Mouse (Mus musculus): Measurements from ENCODE around the gene Zfp366. TPM values are rescaled to one million over a fixed set of nuclear protein-coding genes. Genes with fewer than 3 reads are reported as not detected.
A peak's percentile ranks its signal among the peaks of the same experiment; 100 is the strongest.
"Not testable (repeated sequence)": the region's sequence is repeated elsewhere in the genome, so short reads cannot be mapped to it uniquely, and the experiment has no call there.

Gene Zfp366
- polyA plus RNA-seq, 1 experiment from 2014 or later, result 0.47 TPM

DNA sequence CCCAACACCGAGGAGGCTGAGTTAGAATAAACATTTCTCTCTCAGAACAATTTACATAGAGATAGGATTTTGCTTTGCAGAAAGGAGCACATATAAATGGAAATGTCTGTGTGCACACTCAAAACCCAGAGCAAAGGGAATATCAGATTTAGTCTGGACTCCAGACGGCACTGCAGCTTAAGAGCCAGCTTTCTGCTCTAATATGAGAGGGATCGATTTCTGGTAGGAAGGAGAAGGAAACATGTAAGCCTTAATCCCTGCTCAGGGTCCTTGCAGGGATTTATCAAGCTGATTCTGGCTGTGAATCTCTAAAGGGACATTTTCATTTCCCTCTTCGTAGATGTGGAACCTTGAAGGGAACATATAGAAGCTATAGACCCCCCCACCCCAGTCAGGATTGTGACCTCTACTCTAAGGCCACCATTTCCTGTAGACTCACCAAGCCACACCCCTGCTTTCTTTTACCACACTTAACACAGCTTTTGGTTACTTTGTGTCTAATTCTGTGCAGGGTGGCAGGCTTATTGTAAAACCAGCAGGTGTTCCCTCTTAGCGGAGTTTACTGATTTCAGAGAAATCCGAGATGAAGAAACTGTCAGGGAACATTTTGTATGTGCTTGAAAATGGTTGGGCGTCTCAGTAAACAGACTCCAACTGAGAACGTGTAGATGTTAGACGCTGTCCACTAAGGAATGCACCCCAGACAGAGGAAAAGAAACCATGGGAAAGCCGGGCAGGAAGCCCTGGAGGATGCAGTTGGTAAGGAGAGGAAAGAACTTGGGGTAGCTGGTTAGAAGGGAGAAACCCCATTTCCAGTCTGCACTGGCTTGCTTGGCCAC lies 20.9 kb upstream of the Zfp366 start:
- Histone ChIP-seq H3K4me3 (no peak overlapping the region), H3K27ac (peak overlapping the region; percentile 35; the same call in 1 of the 2 replicates), H3K9me3 (no peaks in the 10 kb centered on the region), H3K36me3 (replicated peaks) (no peaks in the 10 kb centered on the region), H3K27me3 (ENCODE audit: poor library complexity, severe bottlenecking) (no peaks in the 10 kb centered on the region), H3K4me1 (peaks cover 29% of the 10 kb centered on the region)
- 51% methylated on average over 10 of the region's 10 CpGs for WGBS
- DNase-seq (ENCODE audit: extremely low spot score, low spot score), result no peak

DNA sequence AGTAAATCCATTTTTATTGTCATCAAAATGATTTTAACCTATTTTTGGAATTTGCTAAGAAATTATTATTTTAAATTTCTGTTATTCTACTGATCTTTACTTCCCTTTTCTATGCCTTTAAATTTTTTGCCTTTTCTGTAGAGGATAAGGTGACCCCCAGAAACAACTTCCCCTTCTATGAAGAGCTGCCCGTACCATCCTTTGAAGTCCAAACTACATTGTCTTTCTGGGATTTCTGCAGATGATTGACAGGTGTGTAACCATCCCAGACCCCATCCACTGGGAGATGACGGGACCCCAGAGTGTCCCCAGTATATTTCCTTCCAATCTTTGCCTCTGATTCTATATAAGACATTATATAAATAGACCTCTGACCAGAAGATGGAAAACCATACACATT lies 20.3 kb upstream of the Zfp366 start:
- Histone ChIP-seq H3K27ac (no peak overlapping the region), H3K27me3 (ENCODE audit: poor library complexity, severe bottlenecking) (no peaks in the 10 kb centered on the region), H3K4me1 (peaks cover 30% of the 10 kb centered on the region), H3K4me3 (no peak overlapping the region), H3K36me3 (replicated peaks) (no peaks in the 10 kb centered on the region), H3K9me3 (no peaks in the 10 kb centered on the region)
- DNase-seq (ENCODE audit: extremely low spot score, low spot score), result no peak
- 77% methylated on average over 2 of the region's 2 CpGs for WGBS

DNA sequence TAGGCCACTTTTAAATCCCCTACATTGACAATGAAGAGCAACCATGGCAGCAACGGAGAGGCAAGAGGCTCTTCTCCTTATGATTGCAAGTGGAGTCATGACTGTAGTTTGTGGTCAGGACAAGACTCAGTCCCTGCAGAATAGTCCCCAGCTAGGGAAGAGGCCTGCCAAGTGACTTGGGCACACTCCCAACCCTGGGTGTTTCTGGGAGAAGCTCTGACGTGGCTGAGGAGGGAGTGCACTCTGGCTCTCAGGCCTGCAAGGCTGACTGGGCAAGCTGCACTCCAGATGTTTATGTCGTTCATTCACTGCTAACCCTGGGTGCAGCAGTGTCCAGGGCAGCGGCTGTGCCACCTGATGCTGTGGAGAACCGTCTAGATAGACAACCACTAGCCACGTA lies 15.2 kb upstream of the Zfp366 start:
- no peak overlapping the region for H3K4me3 ChIP-seq
- H3K36me3 ChIP-seq (replicated peaks), result no peaks in the 10 kb centered on the region
- 0 out of 2 replicates have a peak overlapping the region, but pooled peaks have one; percentile 53 for H3K27ac ChIP-seq
- H3K4me1 ChIP-seq, result peaks cover 21% of the 10 kb centered on the region
- DNase-seq (ENCODE audit: extremely low spot score, low spot score), result no peak
- H3K27me3 ChIP-seq (ENCODE audit: poor library complexity, severe bottlenecking), result no peaks in the 10 kb centered on the region
- H3K9me3 ChIP-seq, result no peaks in the 10 kb centered on the region
- 87% methylated on average over 6 of the region's 6 CpGs for WGBS

DNA sequence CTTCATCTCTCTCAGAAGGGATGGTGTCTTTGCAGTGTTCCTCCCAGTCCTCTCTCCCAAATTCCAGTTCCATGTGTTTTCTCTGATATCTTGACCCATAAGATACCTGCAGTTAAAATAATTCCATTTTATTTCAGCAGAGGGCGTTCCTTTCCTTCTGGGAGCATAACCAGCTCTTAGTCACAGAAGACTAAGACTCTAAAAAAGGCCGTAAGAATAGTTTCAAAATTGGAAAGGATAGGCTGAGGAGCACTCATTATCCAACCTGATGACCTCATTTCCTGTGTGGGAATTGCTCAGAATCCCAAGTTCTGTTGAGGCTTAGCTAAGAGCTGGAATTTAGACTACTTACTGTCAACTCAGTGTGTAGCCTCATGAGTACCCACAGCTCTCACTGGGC lies 14.3 kb upstream of the Zfp366 start:
- H3K9me3 ChIP-seq, result no peaks in the 10 kb centered on the region
- peaks cover 17% of the 10 kb centered on the region for H3K4me1 ChIP-seq
- H3K27me3 ChIP-seq (ENCODE audit: poor library complexity, severe bottlenecking), result no peaks in the 10 kb centered on the region
- H3K36me3 ChIP-seq (replicated peaks), result no peaks in the 10 kb centered on the region
- H3K4me3 ChIP-seq, result no peak overlapping the region
- DNase-seq (ENCODE audit: extremely low spot score, low spot score), result no peak
- 42% methylated on average over 2 of the region's 2 CpGs for WGBS
- no peak overlapping the region for H3K27ac ChIP-seq

DNA sequence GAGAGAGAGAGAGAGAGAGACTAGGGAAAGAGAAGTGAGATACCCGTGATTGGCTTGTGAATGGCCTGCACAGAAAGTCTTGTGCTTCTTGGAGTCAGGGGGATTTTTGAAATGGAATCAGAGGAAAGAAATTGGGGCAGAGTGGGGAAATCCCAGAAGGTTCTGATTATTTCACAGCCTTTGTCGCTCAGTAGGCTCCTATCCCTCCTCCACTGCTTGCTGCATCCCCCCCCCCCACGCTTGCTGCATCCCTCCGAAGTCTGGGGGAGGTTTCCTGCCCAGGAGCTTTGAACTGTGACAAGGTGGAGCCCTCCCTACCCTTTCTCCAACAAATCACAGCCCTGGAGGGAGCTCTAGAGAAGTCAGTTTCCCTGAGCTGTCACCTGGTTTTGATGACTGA lies 10.8 kb upstream of the Zfp366 start:
- WGBS, result 34% methylated on average over 4 of the region's 4 CpGs
- DNase-seq (ENCODE audit: extremely low spot score, low spot score), result no peak

DNA sequence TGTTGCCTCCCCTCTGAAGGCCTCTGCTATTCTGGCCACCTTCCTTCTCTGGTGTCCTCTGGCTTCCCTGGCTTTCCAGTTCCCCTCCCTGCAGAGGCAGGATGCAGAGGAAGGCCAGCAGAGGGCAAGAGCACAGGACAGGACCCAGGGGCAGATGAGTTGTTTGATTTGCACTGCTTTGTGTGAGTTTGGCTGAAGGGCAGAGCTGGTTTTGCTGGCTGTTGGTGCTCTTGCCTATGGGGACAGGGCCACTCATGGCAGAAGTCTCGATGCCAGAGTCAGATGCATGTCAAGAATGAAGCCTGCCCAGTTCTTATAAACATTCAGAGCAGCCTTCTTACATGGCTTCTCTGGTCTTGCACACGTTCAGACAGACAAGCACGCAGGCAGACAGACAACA lies 1.8 kb upstream of the Zfp366 start:
- H3K36me3 ChIP-seq (replicated peaks); H3K4me1 ChIP-seq; H3K27me3 ChIP-seq (ENCODE audit: poor library complexity, severe bottlenecking); H3K4me3 ChIP-seq; H3K27ac ChIP-seq; DNase-seq (ENCODE audit: extremely low spot score, low spot score); H3K9me3 ChIP-seq: not testable (repeated sequence)
- 83% methylated on average over 3 of the region's 3 CpGs for WGBS

More for the DNA sequence above, 10.8 kb upstream of the Zfp366 start:
- Histone ChIP-seq H3K4me1 (peaks cover 15% of the 10 kb centered on the region), H3K4me3 (no peak overlapping the region), H3K27ac (peak overlapping the region; percentile 48), H3K36me3 (replicated peaks) (no peaks in the 10 kb centered on the region), H3K27me3 (ENCODE audit: poor library complexity, severe bottlenecking) (no peaks in the 10 kb centered on the region), H3K9me3 (no peaks in the 10 kb centered on the region)

DNA sequence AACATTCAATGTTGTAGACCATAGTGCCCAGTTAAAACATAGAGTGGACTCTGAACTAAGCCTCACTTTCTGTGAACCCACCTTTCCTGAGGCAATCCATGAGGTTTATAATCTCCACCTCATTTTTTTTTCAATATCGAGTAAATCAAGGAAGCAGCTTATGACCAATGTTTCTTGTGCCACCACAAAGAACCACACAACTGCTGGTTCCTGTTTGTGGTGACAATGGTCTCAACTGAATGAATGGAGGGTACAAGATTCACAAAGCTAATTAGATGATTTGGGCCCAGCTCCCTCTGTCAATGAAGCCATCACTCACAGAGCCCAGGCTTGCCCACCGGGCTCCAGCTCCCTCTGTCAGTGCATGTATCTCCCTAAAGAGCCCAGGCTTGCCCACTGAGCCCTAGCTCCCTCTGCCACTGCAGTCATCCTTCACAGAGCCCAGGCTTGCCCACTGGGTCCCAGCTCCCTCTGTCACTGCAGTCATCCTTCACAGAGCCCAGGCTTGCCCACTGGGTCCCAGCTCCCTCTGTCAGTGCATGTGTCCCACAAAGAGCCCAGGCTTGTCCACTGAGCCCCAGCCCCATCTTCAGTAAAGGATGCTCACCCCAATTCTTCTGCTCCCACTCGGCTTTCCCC lies 1.2 kb upstream of the Zfp366 start:
- 89% methylated on average over 3 of the region's 3 CpGs for WGBS
- no peak for DNase-seq (ENCODE audit: extremely low spot score, low spot score)
- Histone ChIP-seq H3K4me1 (peaks cover 6% of the 10 kb centered on the region), H3K27ac (no peak overlapping the region), H3K9me3 (no peaks in the 10 kb centered on the region), H3K4me3 (no peak overlapping the region), H3K36me3 (replicated peaks) (no peaks in the 10 kb centered on the region), H3K27me3 (ENCODE audit: poor library complexity, severe bottlenecking) (no peaks in the 10 kb centered on the region)

DNA sequence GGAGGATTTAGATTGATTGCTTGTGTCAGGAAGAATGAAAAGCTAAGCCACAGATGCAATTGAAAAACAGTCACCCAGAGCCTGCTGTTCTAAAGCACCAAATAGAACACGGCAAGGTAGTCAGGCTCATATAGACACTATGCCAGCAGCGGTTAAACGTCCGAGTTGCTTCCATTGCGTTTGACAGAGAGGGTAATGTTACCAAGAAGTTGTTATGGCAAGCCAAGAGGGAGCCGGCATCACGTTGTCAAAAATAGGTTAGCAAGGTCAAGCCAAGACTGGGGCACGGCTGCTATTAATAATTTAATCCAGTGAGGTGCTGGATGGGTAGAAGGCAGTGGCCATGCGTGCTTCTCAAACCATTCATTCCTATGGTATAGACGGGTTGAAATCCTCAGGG lies 950 bp downstream of the Zfp366 start:
- Histone ChIP-seq H3K4me3 (no peak overlapping the region; the same call in 1 of the 2 replicates), H3K9me3 (no peaks in the 10 kb centered on the region), H3K27me3 (ENCODE audit: poor library complexity, severe bottlenecking) (no peaks in the 10 kb centered on the region), H3K36me3 (replicated peaks) (no peaks in the 10 kb centered on the region), H3K4me1 (peaks cover 11% of the 10 kb centered on the region), H3K27ac (no peak overlapping the region)
- WGBS, result 85% methylated on average over 10 of the region's 10 CpGs
- no peak for DNase-seq (ENCODE audit: extremely low spot score, low spot score)

DNA sequence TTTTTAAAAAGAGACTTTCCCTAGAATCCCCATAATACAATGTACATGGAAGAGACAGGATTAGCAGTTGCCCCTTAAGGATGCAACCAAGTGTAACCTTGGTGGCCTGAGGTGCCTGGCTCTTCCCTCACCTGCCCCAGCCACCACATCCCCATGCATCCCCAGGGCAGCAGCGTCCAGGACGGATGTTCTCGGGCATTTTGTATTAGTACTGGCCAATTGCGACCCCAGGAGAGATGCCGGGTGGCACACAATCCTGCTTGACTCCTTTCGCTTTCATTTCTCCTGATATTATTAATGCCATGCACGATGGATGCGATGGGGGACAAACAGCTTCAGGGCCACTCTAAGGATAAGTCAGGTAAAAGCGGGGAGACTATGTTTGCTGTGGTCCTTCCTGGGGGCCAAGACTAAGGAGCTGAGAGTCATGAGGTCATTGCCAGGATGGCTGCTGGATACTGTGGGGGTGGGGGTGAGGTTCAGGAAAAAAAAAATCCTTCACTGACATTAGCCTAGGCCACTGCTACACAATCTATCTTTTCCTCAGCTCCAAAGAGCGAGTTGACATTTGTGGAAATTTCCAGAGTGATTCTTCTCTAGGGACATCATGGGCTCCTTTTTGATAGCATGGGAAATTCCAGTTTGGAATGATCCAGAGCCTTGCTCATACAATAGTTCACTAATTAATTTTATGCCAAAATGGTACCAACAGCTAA lies 1.7 kb downstream of the Zfp366 start:
- Histone ChIP-seq H3K27me3 (ENCODE audit: poor library complexity, severe bottlenecking) (no peaks in the 10 kb centered on the region), H3K36me3 (replicated peaks) (no peaks in the 10 kb centered on the region), H3K4me3 (no peak overlapping the region), H3K9me3 (no peaks in the 10 kb centered on the region), H3K27ac (no peak overlapping the region), H3K4me1 (peaks cover 11% of the 10 kb centered on the region)
- DNase-seq (ENCODE audit: extremely low spot score, low spot score), result no peak
- WGBS, result 92% methylated on average over 10 of the region's 10 CpGs

DNA sequence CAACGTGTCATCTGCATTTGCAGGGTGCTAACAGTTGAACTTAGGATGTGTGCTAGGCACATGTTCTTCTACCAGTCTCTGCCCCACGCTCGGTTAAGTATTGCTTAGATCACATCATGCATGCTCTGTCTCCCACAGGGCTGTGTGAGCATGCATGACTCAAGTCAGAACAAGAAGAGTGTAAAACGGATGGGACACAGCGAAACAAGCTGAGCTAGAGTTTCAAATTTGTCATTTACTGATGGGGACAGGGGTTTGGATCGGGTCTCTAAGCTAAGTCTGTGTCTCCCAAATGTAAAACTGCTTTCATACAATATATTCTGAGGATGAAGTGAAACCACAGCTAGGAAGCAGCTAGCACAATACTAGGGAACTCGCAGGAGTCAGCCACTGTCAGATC lies 2.2 kb downstream of the Zfp366 start:
- 94% methylated on average over 7 of the region's 7 CpGs for WGBS
- no peak overlapping the region for H3K27ac ChIP-seq
- H3K36me3 ChIP-seq (replicated peaks), result no peaks in the 10 kb centered on the region
- H3K4me3 ChIP-seq, result no peak overlapping the region
- DNase-seq (ENCODE audit: extremely low spot score, low spot score), result no peak
- H3K9me3 ChIP-seq, result no peaks in the 10 kb centered on the region
- H3K4me1 ChIP-seq, result peaks cover 11% of the 10 kb centered on the region
- H3K27me3 ChIP-seq (ENCODE audit: poor library complexity, severe bottlenecking), result no peaks in the 10 kb centered on the region

DNA sequence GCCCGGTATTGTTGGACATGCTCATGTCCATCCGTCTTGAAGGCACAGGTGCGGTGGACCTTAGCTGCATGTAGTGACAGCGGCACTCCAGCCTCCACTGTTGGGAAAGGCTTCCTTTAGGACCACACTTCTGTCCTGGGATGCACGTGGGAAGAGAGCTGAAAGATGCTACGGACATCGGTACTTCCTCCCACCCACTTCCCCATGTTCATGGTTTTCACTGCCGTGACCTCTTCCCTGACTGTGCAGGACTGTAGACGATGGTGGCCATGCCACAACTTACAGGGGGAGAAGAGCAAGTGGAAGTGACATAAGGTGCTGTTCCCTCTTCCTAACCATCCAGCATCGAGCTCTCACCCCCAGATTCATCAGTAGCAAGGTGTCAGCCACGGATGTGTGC lies 2.8 kb downstream of the Zfp366 start:
- Histone ChIP-seq H3K27me3 (ENCODE audit: poor library complexity, severe bottlenecking) (no peaks in the 10 kb centered on the region), H3K27ac (no peak overlapping the region), H3K36me3 (replicated peaks) (no peaks in the 10 kb centered on the region), H3K4me1 (peaks cover 11% of the 10 kb centered on the region), H3K4me3 (no peak overlapping the region), H3K9me3 (no peaks in the 10 kb centered on the region)
- DNase-seq (ENCODE audit: extremely low spot score, low spot score), result no peak
- 89% methylated on average over 11 of the region's 11 CpGs for WGBS

DNA sequence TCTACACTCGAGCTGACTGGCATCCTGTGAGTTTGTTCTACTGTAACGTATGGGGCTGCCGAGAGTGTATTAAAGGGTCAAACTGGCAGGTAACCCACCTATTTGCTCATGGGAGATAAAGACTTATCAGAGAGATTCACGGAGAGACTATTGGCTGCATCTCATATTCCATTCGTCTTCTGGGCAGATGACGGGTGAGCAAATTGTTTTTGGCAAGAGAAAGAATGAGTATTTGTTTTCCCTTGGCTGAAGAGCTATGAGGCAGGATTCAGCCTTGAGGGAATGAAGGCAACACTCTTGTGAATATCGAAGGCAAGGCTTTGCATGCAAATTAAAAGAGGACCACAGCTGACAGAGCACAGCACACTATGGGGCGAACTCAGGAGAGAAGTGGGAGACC lies 4.0 kb downstream of the Zfp366 start:
- no peak overlapping the region for H3K27ac ChIP-seq
- H3K9me3 ChIP-seq, result no peaks in the 10 kb centered on the region
- DNase-seq (ENCODE audit: extremely low spot score, low spot score), result no peak
- 85% methylated on average over 8 of the region's 8 CpGs for WGBS
- no peaks in the 10 kb centered on the region for H3K27me3 ChIP-seq (ENCODE audit: poor library complexity, severe bottlenecking)
- H3K4me1 ChIP-seq, result peaks cover 11% of the 10 kb centered on the region
- no peak overlapping the region for H3K4me3 ChIP-seq
- no peaks in the 10 kb centered on the region for H3K36me3 ChIP-seq (replicated peaks)

DNA sequence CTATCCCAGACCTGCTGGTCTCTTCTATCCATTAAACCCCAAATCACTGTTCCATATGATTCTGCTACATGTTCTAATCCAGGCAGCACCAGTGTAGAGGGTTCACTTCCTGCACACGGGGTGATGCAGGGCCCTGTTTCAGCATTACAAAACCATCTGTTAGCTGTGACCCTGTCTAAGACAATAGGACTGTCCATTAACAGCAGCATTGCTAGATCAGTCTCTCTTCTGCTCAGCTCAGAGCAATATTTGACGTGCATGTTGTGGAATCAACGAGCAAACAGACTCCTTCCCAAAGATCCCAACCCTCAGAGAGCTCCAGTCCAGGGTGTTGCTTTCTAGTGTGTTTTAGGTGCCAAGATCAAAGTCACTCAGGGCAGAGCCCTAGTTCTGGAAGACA lies 5.0 kb downstream of the Zfp366 start:
- peaks cover 9% of the 10 kb centered on the region for H3K4me1 ChIP-seq
- WGBS, result 78% methylated on average over 3 of the region's 3 CpGs
- DNase-seq (ENCODE audit: extremely low spot score, low spot score), result no peak
- H3K4me3 ChIP-seq, result no peak overlapping the region
- H3K9me3 ChIP-seq, result no peaks in the 10 kb centered on the region
- H3K27ac ChIP-seq, result no peak overlapping the region
- no peaks in the 10 kb centered on the region for H3K27me3 ChIP-seq (ENCODE audit: poor library complexity, severe bottlenecking)
- no peaks in the 10 kb centered on the region for H3K36me3 ChIP-seq (replicated peaks)
